Mouse (Mus musculus) midbrain, postnatal 0 days (tissue): ENCODE data around the gene Ube3c. TPM values are rescaled to one million over a fixed set of nuclear protein-coding genes. Genes with fewer than 3 reads are reported as not detected.

Experiments used
- ATAC-seq: fragments of 200-750 bp; cut with Nextera tagmentation; 2 replicates; pipeline ENCODE4 v1.8.0; 2017; ENCODE audit warnings: moderate number of reproducible peaks, mild to moderate bottlenecking, moderate TSS enrichment, moderate library complexity; ENCODE audit not compliant: low FRiP score
- DNase-seq: peaks from one replicate; pipeline ENCODE4 v3.0.0-alpha.2; 2015; ENCODE audit warnings: low spot score
- H3K27ac ChIP-seq: fragments of 300-500 bp; sonication (generic); 2 replicates; pipeline ENCODE4 v1.5.1; 2014; ENCODE audit warnings: low read depth, mild to moderate bottlenecking, low read length, mixed read lengths
- H3K27me3 ChIP-seq: fragments of 300-500 bp; sonication (generic); 2 replicates; pipeline ENCODE4 v1.6.1; 2014; ENCODE audit warnings: low read length, control low read depth, mixed read lengths; ENCODE audit not compliant: insufficient read depth
- H3K36me3 ChIP-seq: fragments of 300-500 bp; sonication (generic); 2 replicates; pipeline ENCODE4 v1.6.1; 2014; ENCODE audit warnings: low read length, control low read depth, mixed read lengths; ENCODE audit not compliant: insufficient read depth
- H3K4me1 ChIP-seq: fragments of 300-500 bp; sonication (generic); 2 replicates; pipeline ENCODE4 v1.6.1; 2014; ENCODE audit warnings: mild to moderate bottlenecking, control low read depth, antibody characterized with exemption, low read length, mixed read lengths; ENCODE audit not compliant: insufficient read depth
- H3K4me2 ChIP-seq: fragments of 300-500 bp; sonication (generic); 2 replicates; pipeline ENCODE4 v1.6.1; 2014; ENCODE audit warnings: low read depth, mild to moderate bottlenecking, low read length, mixed read lengths; ENCODE audit not compliant: poor library complexity, severe bottlenecking
- H3K4me3 ChIP-seq: fragments of 300-500 bp; sonication (generic); 2 replicates; pipeline ENCODE4 v1.5.1; 2014; ENCODE audit warnings: low read depth, mild to moderate bottlenecking, low read length, moderate library complexity
- H3K9ac ChIP-seq: fragments of 300-500 bp; sonication (generic); replicated peaks from 2 replicates; pipeline ENCODE4 v1.6.1; 2014; ENCODE audit warnings: mild to moderate bottlenecking, low read length, moderate library complexity, mixed read lengths; ENCODE audit not compliant: poor library complexity, severe bottlenecking
- H3K9me3 ChIP-seq: fragments of 300-500 bp; sonication (generic); 2 replicates; pipeline ENCODE4 v1.6.1; 2016; ENCODE audit warnings: low read length, control low read depth
- CTCF ChIP-seq: IDR thresholded peaks from 2 replicates; pipeline ENCODE4 v1.5.1; 2016; ENCODE audit warnings: antibody characterized with exemption, mild to moderate bottlenecking
- WGBS: fragments of 180-500 bp; shearing (Covaris S2); extraction: QIAGEN DNeasy Blood & Tissue Kit; methylation state at CpG from one replicate; pipeline ENCODE4 v1.1.7; 2014; 5-methylcytosine and 5-hydroxymethylcytosine counted together
- polyA plus RNA-seq: library from polyadenylated mRNA; unstranded; fragments of >200 nt; fragmentation: Nextera tagmentation; extraction: Ambion mirVana; gene quantifications from 2 replicates; pipeline ENCODE4 v1.2.1, GENCODE M21; 2015
- total RNA-seq: library from RNA; depleted of rRNA; stranded (reverse); fragments of >200 nt; gene quantifications from 2 replicates; pipeline ENCODE4 v1.2.3, GENCODE M21; 2014

Ube3c gene
- total and polyA plus RNA-seq, 2 experiments from 2014 or later, result 38.0 to 76.3 TPM

GRCm38 (mm10) chr5:29665391-29665790 is 96.3 kb downstream of the Ube3c start:
- TF ChIP-seq CTCF, result no peak
- no peak overlapping the region for H3K4me3 ChIP-seq
- no peaks in the 10 kb centered on the region for H3K9me3 ChIP-seq
- H3K27ac ChIP-seq, result no peak overlapping the region
- WGBS, result 96% methylated on average over 2 of the region's 2 CpGs
- H3K4me2 ChIP-seq, result no peak overlapping the region
- no peaks in the 10 kb centered on the region for H3K4me1 ChIP-seq
- no peak overlapping the region for H3K9ac ChIP-seq
- H3K36me3 ChIP-seq, result peaks cover 35% of the 10 kb centered on the region
- ATAC-seq (no peak), DNase-seq (no peak)
- H3K27me3 ChIP-seq, result no peaks in the 10 kb centered on the region

- Histone ChIP-seq H3K9ac (no peak overlapping the region), H3K4me2 (no peak overlapping the region), H3K27me3 (no peaks in the 10 kb centered on the region), H3K4me3 (no peak overlapping the region), H3K27ac (no peak overlapping the region), H3K36me3 (peaks cover 48% of the 10 kb centered on the region), H3K4me1 (no peaks in the 10 kb centered on the region), H3K9me3 (no peaks in the 10 kb centered on the region)
- 97% methylated on average over 4 of the region's 4 CpGs for WGBS
- ATAC-seq, result no peak
- no peak for DNase-seq
- TF ChIP-seq CTCF, result no peak
Observed at GRCm38 (mm10) chr5:29672551-29672950, 103.5 kb downstream of the Ube3c start.

DNA sequence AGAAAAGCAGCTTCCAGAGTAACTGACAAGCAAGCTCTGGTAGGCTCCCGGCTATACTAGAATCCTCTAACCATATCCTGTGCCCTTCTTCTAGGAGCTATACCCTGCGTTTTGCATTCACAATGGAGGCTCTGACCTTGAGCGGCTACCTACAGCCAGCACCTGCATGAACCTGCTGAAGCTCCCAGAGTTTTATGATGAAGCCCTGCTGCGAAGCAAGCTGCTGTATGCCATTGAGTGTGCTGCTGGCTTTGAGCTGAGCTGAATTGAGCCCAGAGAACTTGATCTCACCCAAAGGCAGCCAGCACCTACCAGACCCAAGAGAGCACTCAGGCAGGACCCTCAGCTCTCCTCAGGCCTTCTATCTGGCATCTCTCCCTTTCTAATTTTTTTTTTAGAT is 105.3 kb downstream of the Ube3c start:
- peaks cover 37% of the 10 kb centered on the region for H3K36me3 ChIP-seq
- no peaks in the 10 kb centered on the region for H3K4me1 ChIP-seq
- H3K9me3 ChIP-seq, result no peaks in the 10 kb centered on the region
- H3K4me3 ChIP-seq, result no peak overlapping the region
- ATAC-seq (no peak), DNase-seq (no peak)
- no peak overlapping the region for H3K9ac ChIP-seq
- H3K27ac ChIP-seq, result no peak overlapping the region
- H3K27me3 ChIP-seq, result no peaks in the 10 kb centered on the region
- WGBS, result 93% methylated on average over 4 of the region's 4 CpGs
- H3K4me2 ChIP-seq, result no peak overlapping the region
- no peak for TF ChIP-seq CTCF

DNA sequence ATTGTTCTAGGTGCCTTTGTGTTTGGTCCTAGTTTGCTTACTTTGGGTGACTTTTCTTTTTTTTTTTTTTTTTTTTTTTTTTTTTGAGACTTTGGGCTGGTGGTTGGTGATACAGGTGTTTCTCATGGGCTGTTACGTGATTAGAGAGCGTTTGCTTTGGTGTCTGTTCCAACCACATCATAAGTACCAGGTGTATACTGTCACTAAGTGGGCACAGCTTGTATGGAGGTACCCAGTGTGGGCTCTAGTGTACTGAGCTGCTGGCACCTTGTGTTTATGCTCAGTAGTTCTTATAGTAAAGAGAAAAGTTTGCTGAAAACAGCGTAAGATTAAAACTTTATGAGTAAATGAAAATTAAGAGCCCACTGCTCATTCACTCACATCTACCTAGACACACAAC is 107.4 kb downstream of the Ube3c start:
- H3K9ac ChIP-seq, result no peak overlapping the region
- H3K27me3 ChIP-seq, result no peaks in the 10 kb centered on the region
- 96% methylated on average over 3 of the region's 3 CpGs for WGBS
- DNase-seq (no peak), ATAC-seq (no peak)
- H3K4me3 ChIP-seq, result no peak overlapping the region
- no peak for TF ChIP-seq CTCF
- no peak overlapping the region for H3K27ac ChIP-seq
- no peak overlapping the region for H3K4me2 ChIP-seq
- no peaks in the 10 kb centered on the region for H3K4me1 ChIP-seq
- H3K36me3 ChIP-seq, result peaks cover 26% of the 10 kb centered on the region
- H3K9me3 ChIP-seq, result no peaks in the 10 kb centered on the region

DNA sequence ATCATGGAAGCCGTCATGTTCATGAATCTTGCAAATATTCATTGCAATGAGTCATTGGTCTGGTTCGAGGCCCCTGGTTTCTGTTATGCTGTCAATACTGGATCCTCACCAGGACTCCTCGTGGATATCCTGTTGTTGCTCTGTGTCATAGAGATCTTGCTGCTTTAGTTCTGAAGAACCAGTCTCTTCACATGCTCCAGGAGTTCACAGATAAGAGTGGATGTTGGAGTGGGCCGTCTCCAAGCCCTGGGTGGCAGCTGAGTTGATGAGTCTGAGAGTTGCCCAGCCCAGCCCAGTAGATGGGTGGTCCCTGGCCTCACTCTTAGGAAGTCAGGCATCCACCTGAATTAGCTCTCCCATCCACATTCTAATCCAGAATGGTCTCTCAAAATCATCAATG is 116.0 kb downstream of the Ube3c start:
- no peak for DNase-seq
- no peak overlapping the region for H3K4me3 ChIP-seq
- no peak for ATAC-seq
- no peak overlapping the region for H3K4me2 ChIP-seq
- no peak for TF ChIP-seq CTCF
- H3K36me3 ChIP-seq, result no peaks in the 10 kb centered on the region
- H3K9me3 ChIP-seq, result no peaks in the 10 kb centered on the region
- no peak overlapping the region for H3K9ac ChIP-seq
- H3K4me1 ChIP-seq, result no peaks in the 10 kb centered on the region
- no peak overlapping the region for H3K27ac ChIP-seq
- 90% methylated on average over 4 of the region's 4 CpGs for WGBS
- no peaks in the 10 kb centered on the region for H3K27me3 ChIP-seq

- Histone ChIP-seq H3K9ac (no peak overlapping the region), H3K36me3 (no peaks in the 10 kb centered on the region), H3K27me3 (no peaks in the 10 kb centered on the region), H3K9me3 (no peaks in the 10 kb centered on the region), H3K4me1 (no peaks in the 10 kb centered on the region), H3K4me2 (no peak overlapping the region), H3K4me3 (no peak overlapping the region), H3K27ac (no peak overlapping the region)
- TF ChIP-seq CTCF, result peak; percentile 78
- DNase-seq (peak; percentile 57), ATAC-seq (no peak)
- 49% methylated on average over 3 of the region's 3 CpGs for WGBS
Observed at GRCm38 (mm10) chr5:29687671-29688070, 118.6 kb downstream of the Ube3c start.

DNA sequence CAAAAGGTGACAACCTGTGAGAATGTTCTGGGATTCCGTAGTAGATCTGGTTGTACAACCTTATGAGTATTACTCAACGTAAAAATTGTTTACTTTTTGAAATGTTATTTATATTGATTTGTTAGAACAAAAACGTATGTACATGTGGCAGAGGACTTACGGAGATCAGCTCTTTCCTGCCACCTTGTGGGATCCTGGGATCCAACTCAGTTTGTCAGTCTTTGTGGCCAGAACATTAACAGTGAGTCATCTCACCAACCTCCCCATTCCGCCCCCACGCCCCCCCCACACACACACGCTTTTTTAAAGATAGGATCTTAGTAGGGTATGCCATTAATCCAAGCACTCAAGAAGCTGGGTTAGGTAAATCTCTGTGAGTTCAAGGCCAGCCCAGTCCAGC is 119.3 kb downstream of the Ube3c start:
- ATAC-seq (no peak), DNase-seq (no peak)
- no peaks in the 10 kb centered on the region for H3K4me1 ChIP-seq
- H3K9ac ChIP-seq, result no peak overlapping the region
- 65% methylated on average over 7 of the region's 7 CpGs for WGBS
- no peak overlapping the region for H3K4me3 ChIP-seq
- no peak for TF ChIP-seq CTCF
- no peaks in the 10 kb centered on the region for H3K9me3 ChIP-seq
- H3K27ac ChIP-seq, result no peak overlapping the region
- H3K27me3 ChIP-seq, result no peaks in the 10 kb centered on the region
- H3K36me3 ChIP-seq, result no peaks in the 10 kb centered on the region
- no peak overlapping the region for H3K4me2 ChIP-seq
